Mouse (Mus musculus) lung, embryonic 16.5 days (tissue): Measurements from ENCODE around the gene Lbp. TPM values are rescaled to one million over a fixed set of nuclear protein-coding genes. Genes with fewer than 3 reads are reported as not detected.
A peak's percentile ranks its signal among the peaks of the same experiment; 100 is the strongest.

Experiments
- ATAC-seq: fragments of 200-750 bp; cut with Nextera tagmentation; 2 replicates; pipeline ENCODE4 v1.8.0; 2017; ENCODE audit warnings: low read depth, mild to moderate bottlenecking, moderate library complexity
- H3K27ac ChIP-seq: fragments of 300-500 bp; sonication (generic); 2 replicates; pipeline ENCODE4 v1.5.1; 2014; ENCODE audit warnings: mild to moderate bottlenecking, control low read depth, low read length
- H3K27me3 ChIP-seq: fragments of 300-500 bp; sonication (generic); 2 replicates; pipeline ENCODE4 v1.6.1; 2014; ENCODE audit warnings: low read depth, low read length, mixed read lengths; ENCODE audit not compliant: control insufficient read depth, insufficient read depth
- H3K36me3 ChIP-seq: fragments of 300-500 bp; sonication (generic); 2 replicates; pipeline ENCODE4 v1.6.1; 2014; ENCODE audit warnings: low read length; ENCODE audit not compliant: control insufficient read depth, insufficient read depth
- H3K4me1 ChIP-seq: fragments of 300-500 bp; sonication (generic); replicated peaks from 2 replicates; pipeline ENCODE4 v1.6.1; 2014; ENCODE audit warnings: low read length, mixed read lengths; ENCODE audit not compliant: control insufficient read depth, insufficient read depth
- H3K4me2 ChIP-seq: fragments of 300-500 bp; sonication (generic); 2 replicates; pipeline ENCODE4 v1.6.1; 2014; ENCODE audit warnings: low read depth, low read length, control low read depth
- H3K4me3 ChIP-seq: fragments of 300-500 bp; sonication (generic); 2 replicates; pipeline ENCODE4 v1.5.1; 2014; ENCODE audit warnings: mild to moderate bottlenecking, low read length, control low read depth
- H3K9ac ChIP-seq: fragments of 300-500 bp; sonication (generic); 2 replicates; pipeline ENCODE4 v1.6.1; 2014; ENCODE audit warnings: low read length, control low read depth
- H3K9me3 ChIP-seq: fragments of 300-500 bp; sonication (generic); 2 replicates; pipeline ENCODE4 v1.6.1; 2016; ENCODE audit warnings: low read length; ENCODE audit not compliant: control insufficient read depth
- WGBS: fragments of 180-500 bp; shearing (Covaris S2); extraction: QIAGEN DNeasy Blood & Tissue Kit; methylation state at CpG from one replicate; pipeline ENCODE4 v1.1.7; 2014; 5-methylcytosine and 5-hydroxymethylcytosine counted together
- polyA plus RNA-seq: library from polyadenylated mRNA; unstranded; fragments of >200 nt; fragmentation: Nextera tagmentation; extraction: Ambion mirVana; gene quantifications from 2 replicates; pipeline ENCODE4 v1.2.1, GENCODE M21; 2015

Gene Lbp
- polyA plus RNA-seq, 1 experiment from 2014 or later, result 15.0 TPM

- Histone ChIP-seq H3K27me3 (no peaks in the 10 kb centered on the region), H3K36me3 (no peaks in the 10 kb centered on the region), H3K9me3 (no peaks in the 10 kb centered on the region), H3K4me3 (no peak overlapping the region), H3K9ac (no peak overlapping the region), H3K4me1 (no peaks in the 10 kb centered on the region), H3K4me2 (no peak overlapping the region), H3K27ac (no peak overlapping the region)
- 43% methylated on average over 9 of the region's 9 CpGs for WGBS
- peak; percentile 75 for ATAC-seq
These were observed 10.6 kb upstream of the Lbp start for GRCm38 (mm10) chr2:158295700-158296099.

GRCm38 (mm10) chr2:158299203-158299602 is 7.1 kb upstream of the Lbp start:
- Histone ChIP-seq H3K27me3 (no peaks in the 10 kb centered on the region), H3K27ac (no peak overlapping the region), H3K4me1 (no peaks in the 10 kb centered on the region), H3K36me3 (no peaks in the 10 kb centered on the region), H3K4me2 (no peak overlapping the region), H3K9me3 (no peaks in the 10 kb centered on the region), H3K9ac (no peak overlapping the region), H3K4me3 (no peak overlapping the region)
- 69% methylated on average over 3 of the region's 3 CpGs for WGBS
- ATAC-seq, result no peak

- no peak overlapping the region for H3K27ac ChIP-seq
These were observed 6.6 kb upstream of the Lbp start for GRCm38 (mm10) chr2:158299731-158300130.

GRCm38 (mm10) chr2:158302807-158303206 is 3.5 kb upstream of the Lbp start:
- Histone ChIP-seq H3K27ac (no peak overlapping the region), H3K9ac (no peak overlapping the region), H3K27me3 (no peaks in the 10 kb centered on the region), H3K4me2 (no peak overlapping the region), H3K9me3 (0 out of 2 replicates have a peak, but pooled peaks cover 2% of the 10 kb centered on the region), H3K4me1 (peaks cover 15% of the 10 kb centered on the region), H3K36me3 (no peaks in the 10 kb centered on the region), H3K4me3 (no peak overlapping the region)
- WGBS, result 78% methylated on average over 3 of the region's 3 CpGs
- no peak for ATAC-seq

More at GRCm38 (mm10) chr2:158299731-158300130, 6.6 kb upstream of the Lbp start:
- no peaks in the 10 kb centered on the region for H3K4me1 ChIP-seq
- 0 out of 2 replicates have a peak, but pooled peaks have one; percentile 32 for ATAC-seq
- H3K4me3 ChIP-seq, result no peak overlapping the region
- no peaks in the 10 kb centered on the region for H3K36me3 ChIP-seq
- no peaks in the 10 kb centered on the region for H3K27me3 ChIP-seq
- WGBS, result 70% methylated on average over 4 of the region's 4 CpGs
- H3K9ac ChIP-seq, result no peak overlapping the region
- no peak overlapping the region for H3K4me2 ChIP-seq
- H3K9me3 ChIP-seq, result 0 out of 2 replicates have a peak, but pooled peaks cover 2% of the 10 kb centered on the region

- Histone ChIP-seq H3K36me3 (no peaks in the 10 kb centered on the region), H3K27me3 (no peaks in the 10 kb centered on the region), H3K9ac (peak overlapping the region; percentile 57), H3K27ac (peak overlapping the region; percentile 85), H3K9me3 (0 out of 2 replicates have a peak, but pooled peaks cover 2% of the 10 kb centered on the region), H3K4me3 (peak overlapping the region; percentile 31), H3K4me1 (peaks cover 15% of the 10 kb centered on the region), H3K4me2 (peak overlapping the region; percentile 32)
- no peak; the same call in 1 of the 2 replicates for ATAC-seq
- 33% methylated on average over 6 of the region's 6 CpGs for WGBS
These were observed 380 bp downstream of the Lbp start for GRCm38 (mm10) chr2:158306696-158307049.

- H3K4me3 ChIP-seq, result no peak overlapping the region
- 57% methylated on average over 5 of the region's 5 CpGs for WGBS
- no peaks in the 10 kb centered on the region for H3K36me3 ChIP-seq
- peak; percentile 25; the same call in 1 of the 2 replicates for ATAC-seq
- no peak overlapping the region for H3K27ac ChIP-seq
- H3K27me3 ChIP-seq, result no peaks in the 10 kb centered on the region
- H3K4me1 ChIP-seq, result peaks cover 15% of the 10 kb centered on the region
- 0 out of 2 replicates have a peak, but pooled peaks cover 2% of the 10 kb centered on the region for H3K9me3 ChIP-seq
- no peak overlapping the region for H3K4me2 ChIP-seq
- H3K9ac ChIP-seq, result no peak overlapping the region
These were observed 2.0 kb downstream of the Lbp start for GRCm38 (mm10) chr2:158308276-158308675.

- H3K9me3 ChIP-seq, result no peaks in the 10 kb centered on the region
- no peak overlapping the region for H3K27ac ChIP-seq
- no peak overlapping the region for H3K4me3 ChIP-seq
- H3K4me1 ChIP-seq, result no peaks in the 10 kb centered on the region
- no peak for ATAC-seq
- no peaks in the 10 kb centered on the region for H3K27me3 ChIP-seq
- 63% methylated on average over 1 of the region's 1 CpGs for WGBS
- no peak overlapping the region for H3K4me2 ChIP-seq
- H3K36me3 ChIP-seq, result no peaks in the 10 kb centered on the region
- H3K9ac ChIP-seq, result no peak overlapping the region
These were observed 6.8 kb downstream of the Lbp start for GRCm38 (mm10) chr2:158313089-158313488.

GRCm38 (mm10) chr2:158316371-158316770 is 10.1 kb downstream of the Lbp start:
- Histone ChIP-seq H3K9ac (no peak overlapping the region), H3K36me3 (no peaks in the 10 kb centered on the region), H3K4me1 (no peaks in the 10 kb centered on the region), H3K4me2 (no peak overlapping the region), H3K4me3 (no peak overlapping the region), H3K27ac (no peak overlapping the region), H3K9me3 (no peaks in the 10 kb centered on the region), H3K27me3 (no peaks in the 10 kb centered on the region)
- no peak for ATAC-seq
- 66% methylated on average over 8 of the region's 8 CpGs for WGBS

- no peak overlapping the region for H3K9ac ChIP-seq
- H3K27ac ChIP-seq, result no peak overlapping the region
- no peak overlapping the region for H3K4me3 ChIP-seq
- 17% methylated on average over 5 of the region's 5 CpGs for WGBS
- H3K4me1 ChIP-seq, result no peaks in the 10 kb centered on the region
- H3K36me3 ChIP-seq, result no peaks in the 10 kb centered on the region
- H3K9me3 ChIP-seq, result no peaks in the 10 kb centered on the region
- H3K4me2 ChIP-seq, result no peak overlapping the region
- H3K27me3 ChIP-seq, result no peaks in the 10 kb centered on the region
- peak; percentile 73 for ATAC-seq
These were observed 10.7 kb downstream of the Lbp start for GRCm38 (mm10) chr2:158317026-158317425.

- no peaks in the 10 kb centered on the region for H3K36me3 ChIP-seq
- no peaks in the 10 kb centered on the region for H3K27me3 ChIP-seq
- no peaks in the 10 kb centered on the region for H3K4me1 ChIP-seq
- H3K9me3 ChIP-seq, result no peaks in the 10 kb centered on the region
- no peak overlapping the region for H3K27ac ChIP-seq
- WGBS, result 80% methylated on average over 6 of the region's 6 CpGs
- ATAC-seq, result no peak
- no peak overlapping the region for H3K4me2 ChIP-seq
- no peak overlapping the region for H3K9ac ChIP-seq
- H3K4me3 ChIP-seq, result no peak overlapping the region
These were observed 15.3 kb downstream of the Lbp start for GRCm38 (mm10) chr2:158321596-158321995.
